Mouse (Mus musculus) lung, embryonic 14.5 days (tissue): ENCODE measurements around the gene Slc25a29. TPM values are rescaled to one million over a fixed set of nuclear protein-coding genes. Genes with fewer than 3 reads are reported as not detected.
A peak's percentile ranks its signal among the peaks of the same experiment; 100 is the strongest.

Experiments used
- ATAC-seq: fragments of 200-750 bp; cut with Nextera tagmentation; 2 replicates; pipeline ENCODE4 v1.8.0; 2017; ENCODE audit warnings: mild to moderate bottlenecking, moderate TSS enrichment, moderate library complexity; ENCODE audit not compliant: insufficient read depth
- DNase-seq: peaks from one replicate; pipeline ENCODE4 v3.0.0-alpha.2; 2015
- H3K27ac ChIP-seq: fragments of 300-500 bp; sonication (generic); 2 replicates; pipeline ENCODE4 v1.5.1; 2014; ENCODE audit warnings: low read depth, mild to moderate bottlenecking, moderate library complexity
- H3K27me3 ChIP-seq: fragments of 300-500 bp; sonication (generic); 2 replicates; pipeline ENCODE4 v1.6.1; 2014; ENCODE audit warnings: low read length, control low read depth; ENCODE audit not compliant: insufficient read depth
- H3K36me3 ChIP-seq: fragments of 300-500 bp; sonication (generic); 2 replicates; pipeline ENCODE4 v1.6.1; 2014; ENCODE audit warnings: control low read depth; ENCODE audit not compliant: insufficient read depth
- H3K4me1 ChIP-seq: fragments of 300-500 bp; sonication (generic); 2 replicates; pipeline ENCODE4 v1.6.1; 2014; ENCODE audit warnings: antibody characterized with exemption, control low read depth; ENCODE audit not compliant: insufficient read depth
- H3K4me2 ChIP-seq: fragments of 300-500 bp; sonication (generic); 2 replicates; pipeline ENCODE4 v1.6.1; 2014; ENCODE audit warnings: mild to moderate bottlenecking
- H3K4me3 ChIP-seq: fragments of 300-500 bp; sonication (generic); 2 replicates; pipeline ENCODE4 v1.5.1; 2014; ENCODE audit warnings: low read depth, low read length
- H3K9ac ChIP-seq: fragments of 300-500 bp; sonication (generic); 2 replicates; pipeline ENCODE4 v1.6.1; 2014
- H3K9me3 ChIP-seq: fragments of 300-500 bp; sonication (generic); 2 replicates; pipeline ENCODE4 v1.6.1; 2016; ENCODE audit warnings: low read depth, low read length, control low read depth
- CTCF ChIP-seq: IDR thresholded peaks from 2 replicates; pipeline ENCODE4 v1.5.1; 2016; ENCODE audit warnings: antibody characterized with exemption, low read depth
- WGBS: fragments of 180-500 bp; shearing (Covaris S2); extraction: QIAGEN DNeasy Blood & Tissue Kit; methylation state at CpG from one replicate; pipeline ENCODE4 v1.1.7; 2014; 5-methylcytosine and 5-hydroxymethylcytosine counted together
- polyA plus RNA-seq: library from polyadenylated mRNA; unstranded; fragments of >200 nt; fragmentation: Nextera tagmentation; extraction: Ambion mirVana; gene quantifications from 2 replicates; pipeline ENCODE4 v1.2.1, GENCODE M21; 2014

The Slc25a29 gene
- polyA plus RNA-seq, 1 experiment from 2014 or later = 8.7 TPM

GRCm38 (mm10) chr12:108804388-108804787, 31.3 kb downstream of the Slc25a29 start:
- WGBS = 82% methylated on average over 2 of the region's 2 CpGs
- H3K27ac ChIP-seq = no peak overlapping the region
- no peak overlapping the region for H3K4me2 ChIP-seq
- no peak for TF ChIP-seq CTCF
- ATAC-seq (no peak), DNase-seq (no peak)
- H3K9ac ChIP-seq = no peak overlapping the region
- H3K36me3 ChIP-seq = peaks cover 27% of the 10 kb centered on the region
- no peak overlapping the region for H3K4me3 ChIP-seq
- no peaks in the 10 kb centered on the region for H3K9me3 ChIP-seq
- peaks cover 5% of the 10 kb centered on the region for H3K4me1 ChIP-seq
- H3K27me3 ChIP-seq = no peaks in the 10 kb centered on the region

GRCm38 (mm10) chr12:108801613-108802012, 34.1 kb downstream of the Slc25a29 start:
- no peak overlapping the region for H3K9ac ChIP-seq
- H3K27me3 ChIP-seq = no peaks in the 10 kb centered on the region
- DNase-seq (peak; percentile 29), ATAC-seq (no peak)
- 0 out of 2 replicates have a peak, but pooled peaks cover 12% of the 10 kb centered on the region for H3K36me3 ChIP-seq
- no peak overlapping the region for H3K4me2 ChIP-seq
- H3K4me1 ChIP-seq = peaks cover 6% of the 10 kb centered on the region
- WGBS = 77% methylated on average over 2 of the region's 2 CpGs
- no peak for TF ChIP-seq CTCF
- no peak overlapping the region for H3K27ac ChIP-seq
- no peaks in the 10 kb centered on the region for H3K9me3 ChIP-seq
- H3K4me3 ChIP-seq = no peak overlapping the region

- H3K4me2 ChIP-seq = peak overlapping the region; percentile 90
- H3K9me3 ChIP-seq = no peaks in the 10 kb centered on the region
- WGBS = 6% methylated on average over 9 of the region's 9 CpGs
- no peak for TF ChIP-seq CTCF
- no peak for ATAC-seq
- H3K9ac ChIP-seq = peak overlapping the region; percentile 92
- no peaks in the 10 kb centered on the region for H3K27me3 ChIP-seq
- H3K27ac ChIP-seq = peak overlapping the region; percentile 98
- peaks cover 12% of the 10 kb centered on the region; the same call in 1 of the 2 replicates for H3K4me1 ChIP-seq
- H3K4me3 ChIP-seq = peak overlapping the region; percentile 99
- peak; percentile 31 for DNase-seq
- H3K36me3 ChIP-seq = 0 out of 2 replicates have a peak, but pooled peaks cover 7% of the 10 kb centered on the region
Observed at GRCm38 (mm10) chr12:108794979-108795537, 40.6 kb downstream of the Slc25a29 start.

GRCm38 (mm10) chr12:108794078-108794711, 41.5 kb downstream of the Slc25a29 start:
- H3K9me3 ChIP-seq = no peaks in the 10 kb centered on the region
- ATAC-seq (peak; percentile 69), DNase-seq (peak; percentile 91)
- peak overlapping the region; percentile 90 for H3K4me2 ChIP-seq
- H3K4me3 ChIP-seq = peak overlapping the region; percentile 99
- peaks cover 12% of the 10 kb centered on the region; the same call in 1 of the 2 replicates for H3K4me1 ChIP-seq
- H3K9ac ChIP-seq = peak overlapping the region; percentile 92
- H3K27me3 ChIP-seq = no peaks in the 10 kb centered on the region
- WGBS = under 1% methylated on average over 83 of the region's 94 CpGs
- peak overlapping the region; percentile 98 for H3K27ac ChIP-seq
- no peaks in the 10 kb centered on the region for H3K36me3 ChIP-seq
- TF ChIP-seq CTCF = no peak

- H3K4me2 ChIP-seq = peak overlapping the region; percentile 53
- TF ChIP-seq CTCF = no peak
- peaks cover 12% of the 10 kb centered on the region; the same call in 1 of the 2 replicates for H3K4me1 ChIP-seq
- WGBS = 0% methylated on average over 64 of the region's 71 CpGs
- H3K27me3 ChIP-seq = no peaks in the 10 kb centered on the region
- H3K4me3 ChIP-seq = peak overlapping the region; percentile 99
- H3K36me3 ChIP-seq = no peaks in the 10 kb centered on the region
- ATAC-seq (no peak), DNase-seq (no peak)
- peak overlapping the region; percentile 98 for H3K27ac ChIP-seq
- H3K9me3 ChIP-seq = no peaks in the 10 kb centered on the region
- H3K9ac ChIP-seq = peak overlapping the region; percentile 92
Observed at GRCm38 (mm10) chr12:108793453-108793941, 42.2 kb downstream of the Slc25a29 start.

- H3K9me3 ChIP-seq = no peaks in the 10 kb centered on the region
- H3K36me3 ChIP-seq = no peaks in the 10 kb centered on the region
- DNase-seq = peak; percentile 99
- H3K27me3 ChIP-seq = no peaks in the 10 kb centered on the region
- peaks cover 12% of the 10 kb centered on the region; the same call in 1 of the 2 replicates for H3K4me1 ChIP-seq
- under 1% methylated on average over 81 of the region's 127 CpGs for WGBS
- H3K27ac ChIP-seq = peak within 1 kb of the TSS; percentile 98
- H3K9ac ChIP-seq = peak within 1 kb of the TSS; percentile 92
- no peak for TF ChIP-seq CTCF
- peak; percentile 91 for ATAC-seq
- H3K4me2 ChIP-seq = peak within 1 kb of the TSS; percentile 60
- peak within 1 kb of the TSS; percentile 99 for H3K4me3 ChIP-seq
Observed at GRCm38 (mm10) chr12:108792546-108793452, 42.9 kb downstream of the Slc25a29 start, which contains the start of gene Yy1. Gene Yy1 (plus strand): TSS chr12:108792973.
